ENCODE assay signal across 8 mouse cellular contexts in the genomic region with DNA sequence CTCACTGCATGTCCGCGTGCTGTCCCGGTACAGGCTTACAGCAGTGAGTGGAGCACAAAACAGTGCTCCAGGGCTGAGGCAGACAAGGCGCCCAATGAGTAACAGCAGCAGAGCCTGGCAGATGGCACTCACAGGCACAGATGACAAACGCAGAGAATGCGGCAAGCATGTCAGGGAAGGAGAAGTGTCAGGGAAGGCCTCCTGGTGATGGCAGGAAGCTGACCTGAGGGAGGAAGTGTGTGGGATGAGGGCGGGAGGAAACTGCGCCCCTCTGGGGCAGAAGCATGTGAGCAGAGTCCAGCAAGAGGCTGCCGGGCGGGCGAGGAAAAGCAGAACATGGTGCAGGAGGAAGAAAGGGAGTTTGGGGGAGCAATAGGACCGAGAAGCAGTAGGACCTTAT.
DNase-seq lines count a peak whose midpoint lies in the region.

No protein-coding gene starts in this region.

- peak; percentile 5 for DNase-seq in gastrocnemius, adult 18-20 months (ENCODE audit: low spot score)
- no peak for DNase-seq in gastrocnemius, postnatal 4 days (ENCODE audit: low spot score in 2 of 2)
- DNase-seq in thymus, postnatal 36 days = peak; percentile 15 to 29
- no peak for DNase-seq in thymus, postnatal 14 days
- DNase-seq in heart, postnatal 4 days = peak; percentile 38
- DNase-seq in skeletal muscle tissue, adult 2 months (ENCODE audit: low read depth, low spot score) = peak; percentile 10
- DNase-seq in T-cell, adult 2 months (ENCODE audit: low spot score) = no peak
- DNase-seq in kidney, adult 8-10 months = no peak

Comparison
In these comparisons a context has a peak if more than half of its experiments do, and no peak if none do; other contexts are left out.
1. DNase-seq: peak in gastrocnemius, adult 18-20 months (single experiment), thymus, postnatal 36 days (2 of 2), heart, postnatal 4 days (single experiment) and skeletal muscle tissue, adult 2 months (single experiment); none in gastrocnemius, postnatal 4 days (0 of 2), thymus, postnatal 14 days (single experiment), T-cell, adult 2 months (single experiment) and kidney, adult 8-10 months (0 of 2).